Mouse (Mus musculus) subcutaneous adipose tissue, adult 2 months (tissue): ENCODE results near the gene Dok3. TPM values are rescaled to one million over a fixed set of nuclear protein-coding genes. Genes with fewer than 3 reads are reported as not detected.

Experiments
- polyA plus RNA-seq: library from polyadenylated mRNA; depleted of rRNA; stranded (reverse); fragments of >200 nt; gene quantifications from 2 replicates; pipeline ENCODE4 v1.2.3, GENCODE M21; 2012; ENCODE audit warnings: low replicate concordance; rRNA removed

Gene Dok3
- polyA plus RNA-seq = 7.0 and 15.3 TPM in 2 replicates

DNA sequence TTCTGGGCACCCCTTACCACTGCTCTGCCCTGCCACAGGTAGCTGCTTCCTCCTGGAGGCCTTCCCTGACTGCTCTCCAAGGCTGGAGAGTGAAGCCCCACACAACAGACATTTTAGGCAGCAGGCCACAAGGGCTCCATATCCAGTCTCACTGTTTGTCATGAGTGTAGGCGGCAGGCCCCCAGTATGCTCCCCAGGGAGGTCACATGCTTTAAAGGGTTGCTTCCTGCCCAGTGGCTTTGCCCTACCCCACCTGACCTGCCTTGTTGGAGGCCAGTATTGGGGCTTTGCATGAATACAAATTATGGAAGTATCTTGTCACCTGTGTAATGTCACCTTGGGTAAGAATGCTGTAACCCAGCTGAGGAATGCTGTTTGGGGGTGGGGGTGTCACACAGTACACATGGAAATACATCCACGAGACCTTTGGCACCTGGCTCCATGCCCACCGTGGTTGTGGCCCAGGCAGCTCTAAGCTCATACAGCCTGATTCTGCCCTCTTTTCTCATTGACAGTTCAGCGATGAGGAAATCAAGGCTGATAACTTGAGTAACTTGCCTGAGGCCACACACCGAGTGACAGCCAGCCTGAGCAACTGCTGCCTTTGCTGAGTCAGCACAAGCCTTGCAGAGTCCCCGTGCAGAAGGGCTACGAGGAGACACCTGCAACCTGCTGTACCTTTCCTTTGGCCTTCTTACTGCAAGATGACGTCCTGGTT, at the start of gene Dok3:
Gene Dok3, minus strand, starts transcription at position 99 of the 718 bp plus-strand sequence.

DNA sequence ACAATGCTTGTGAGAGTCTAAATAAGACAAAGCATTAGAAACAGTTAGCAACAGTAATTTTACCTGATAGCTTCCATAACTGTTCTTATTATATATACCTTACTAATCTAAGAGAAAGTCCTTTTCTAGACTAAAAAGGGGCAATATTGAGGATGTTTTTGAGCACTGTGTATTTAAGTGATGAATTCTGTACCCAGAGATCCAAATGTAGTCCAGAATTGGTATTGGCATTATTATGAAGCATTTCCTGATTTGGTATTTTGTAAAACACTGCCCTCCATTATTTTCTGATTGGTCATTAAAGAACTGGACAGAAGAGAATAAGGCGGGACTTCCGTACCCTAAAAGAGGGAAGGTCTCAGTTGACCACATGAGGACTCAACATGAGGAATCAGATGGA, 44.3 kb upstream of the Dok3 start, which contains the start of gene Tmed9:
Gene Tmed9, plus strand, starts transcription at position 301 of the 400 bp plus-strand sequence.

DNA sequence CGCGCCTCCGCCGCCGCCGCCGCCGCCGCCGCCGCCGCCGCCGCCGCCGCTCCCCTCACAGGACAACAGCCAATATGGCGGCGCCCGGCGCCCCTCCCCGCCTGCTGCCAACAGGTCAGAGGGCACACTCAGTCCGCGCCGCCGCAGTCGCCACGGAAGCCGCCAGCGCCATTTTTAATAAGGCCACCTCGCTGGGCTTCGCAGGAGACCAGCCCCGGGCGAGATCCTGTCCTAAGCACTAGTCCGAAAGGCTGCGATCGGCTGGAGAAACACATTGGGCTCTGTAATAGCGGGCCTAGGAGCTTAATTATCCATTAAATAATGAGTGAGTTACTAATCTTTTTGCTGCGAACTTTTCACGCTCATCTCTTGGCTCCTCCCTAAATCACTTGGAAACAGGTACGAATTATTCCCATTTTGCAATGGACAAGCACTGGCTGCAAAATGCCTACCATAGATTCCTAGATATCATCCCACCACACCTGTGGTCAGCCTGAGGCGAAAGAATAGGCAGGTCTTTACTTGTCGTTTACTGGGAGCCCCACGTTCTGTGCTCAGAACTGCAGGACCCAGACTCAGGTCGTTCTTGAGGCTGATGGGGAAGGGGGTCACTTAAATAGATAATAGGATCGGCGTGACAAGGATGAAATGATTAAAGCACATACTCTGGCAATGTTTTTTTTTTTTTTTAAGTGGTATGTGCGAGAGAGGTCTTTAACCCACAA, 42.1 kb upstream of the Dok3 start, which contains the start of gene Fam193b:
Gene Fam193b, minus strand, starts transcription at position 94 of the 725 bp plus-strand sequence.

DNA sequence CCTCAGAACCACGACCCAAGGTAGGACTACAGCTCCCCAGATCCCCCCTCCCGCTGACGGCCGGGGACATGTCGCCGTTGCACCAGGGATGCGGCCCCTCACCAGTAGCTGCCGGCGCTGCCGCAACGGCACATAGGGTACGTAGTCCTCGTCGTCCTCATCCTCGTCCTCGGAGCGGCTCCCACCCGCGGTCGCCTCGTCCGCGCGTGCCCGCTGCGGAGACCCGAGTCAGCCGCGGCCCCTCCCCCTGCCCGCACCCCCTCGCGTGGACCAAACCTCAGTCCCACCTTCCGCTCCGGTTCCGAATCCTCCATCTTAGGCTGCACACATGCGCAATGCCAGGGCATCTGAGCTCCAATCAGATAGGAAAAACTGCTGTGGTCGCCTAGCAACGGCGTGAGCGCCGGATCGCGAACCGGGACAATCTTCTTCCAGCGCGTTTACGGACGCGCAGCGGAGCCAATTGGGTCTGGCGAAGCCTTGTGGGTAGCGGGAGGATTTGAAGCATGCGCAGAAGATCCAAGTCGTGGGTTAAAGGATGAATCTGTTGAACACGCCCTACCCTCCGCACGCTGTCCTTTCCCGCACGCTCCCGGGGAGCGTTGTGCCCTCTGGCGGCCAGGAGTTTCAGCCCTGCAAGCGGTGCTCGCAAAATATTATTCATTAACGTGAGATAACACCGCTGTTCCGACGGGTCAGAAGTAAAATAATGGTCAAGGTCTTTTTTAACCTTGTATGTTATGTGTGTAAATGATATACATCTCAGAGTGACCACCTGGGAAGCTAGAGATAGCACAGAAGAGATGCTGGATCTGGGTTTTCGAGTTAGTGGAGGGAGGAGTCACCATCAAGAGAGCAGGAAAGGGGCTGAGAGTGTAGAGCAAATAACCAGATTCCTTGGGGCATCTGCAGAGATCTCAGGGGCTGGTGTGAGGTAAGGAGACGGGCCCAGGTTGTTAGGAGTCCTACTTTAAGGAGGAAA, 7.4 kb upstream of the Dok3 start, which contains the start of gene Ddx41:
Gene Ddx41, minus strand, starts transcription at position 465 of the 982 bp plus-strand sequence.

DNA sequence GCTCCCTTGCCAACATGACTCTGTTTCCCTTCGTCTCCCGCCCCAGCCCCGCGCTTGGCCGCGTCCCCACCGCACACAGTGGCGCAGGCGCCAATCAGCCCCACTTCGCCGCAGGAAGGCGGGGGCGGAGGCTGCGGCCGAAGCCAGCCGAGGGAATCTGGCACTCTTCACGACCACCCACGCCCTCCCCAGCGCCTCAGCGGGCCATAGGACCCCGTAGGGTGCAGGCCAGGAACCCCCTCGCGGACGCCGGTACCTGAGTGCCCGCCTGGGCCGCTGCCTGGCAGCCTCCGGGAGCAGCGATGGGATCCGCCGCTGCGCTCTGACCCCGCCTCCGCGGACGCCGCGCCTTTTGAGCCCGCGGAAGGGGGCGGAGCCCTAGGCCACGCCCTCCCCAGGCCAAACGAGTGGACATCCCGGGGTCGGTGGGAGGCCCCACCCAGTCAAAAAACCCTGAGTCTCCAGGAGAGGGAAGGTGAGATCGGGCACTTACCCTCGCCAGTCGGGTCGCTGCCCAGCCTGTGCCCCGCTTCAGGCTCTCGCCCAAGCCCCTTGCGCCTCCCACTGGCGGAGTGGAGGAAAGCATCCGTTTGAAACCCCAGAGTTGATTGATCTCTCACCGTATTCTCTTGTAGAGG, 15.9 kb downstream of the Dok3 start, which contains the start of gene Pdlim7:
Gene Pdlim7, minus strand, starts transcription at position 566 of the 638 bp plus-strand sequence.

DNA sequence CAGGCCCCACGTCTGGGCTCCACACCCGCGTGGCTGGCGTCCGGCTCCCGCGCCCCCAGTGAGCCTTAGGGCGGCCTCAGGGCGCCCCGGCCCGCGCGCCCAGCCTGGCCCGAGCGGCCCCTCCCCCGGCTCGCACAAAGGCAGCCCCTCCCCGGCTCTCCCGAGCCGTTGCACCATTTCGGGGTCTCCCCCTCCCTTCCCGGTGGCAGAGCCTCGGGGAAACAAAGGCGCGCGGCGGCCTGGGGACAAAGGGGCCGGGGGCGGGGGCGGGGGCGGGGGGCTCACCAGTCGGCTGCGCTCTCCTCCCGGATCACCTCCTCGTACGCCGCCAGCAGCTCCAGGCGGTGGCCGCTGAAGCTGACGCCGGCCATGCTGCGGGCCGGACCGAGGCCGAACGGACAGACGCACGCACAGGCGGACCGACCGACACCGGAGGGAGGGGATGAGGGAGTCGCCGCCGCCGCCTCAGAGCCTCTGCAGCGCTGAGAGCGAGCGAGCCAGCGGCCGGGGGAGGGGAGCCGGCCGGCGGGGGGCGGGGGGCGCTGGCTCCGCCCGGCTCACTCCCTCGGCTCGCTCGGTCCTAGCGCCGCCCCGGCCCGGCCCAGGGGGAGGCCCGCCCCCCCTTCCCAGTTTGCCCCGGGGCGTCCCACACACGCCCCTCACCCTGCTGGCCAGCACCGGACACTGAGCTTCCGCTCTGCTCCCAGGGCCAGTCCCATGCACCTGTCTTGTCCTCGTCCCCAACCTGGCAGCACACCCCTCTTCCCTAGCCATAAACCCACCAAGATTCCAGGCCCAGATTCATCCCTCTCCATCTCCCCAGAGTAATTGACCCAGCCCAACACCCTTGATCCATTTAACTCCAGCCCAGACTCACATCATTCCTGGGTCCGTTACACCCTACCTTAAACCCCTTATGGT, 41.3 kb downstream of the Dok3 start, which contains the start of gene Dbn1:
Gene Dbn1, minus strand, starts transcription at position 534 of the 921 bp plus-strand sequence.

Other genes starting within 250 kb of the Dok3 start
- gene Prelid1, start 208.8 kb downstream of the Dok3 start, polyA plus RNA-seq = 264 and 298 TPM in 2 replicates
- gene Rab24, start 207.3 kb downstream of the Dok3 start, polyA plus RNA-seq = 66.9 and 86.0 TPM in 2 replicates
- 1.4 and 7.1 TPM in 2 replicates for gene Mxd3, start 199.5 kb downstream of the Dok3 start, polyA plus RNA-seq
- gene Lman2, start 166.5 kb downstream of the Dok3 start, polyA plus RNA-seq = 148 and 154 TPM in 2 replicates
- gene Rgs14, start 159.6 kb downstream of the Dok3 start, polyA plus RNA-seq = 3.7 and 5.4 TPM in 2 replicates
- gene Slc34a1, start 131.1 kb downstream of the Dok3 start, polyA plus RNA-seq = 0.05 TPM in 1 of 2 replicates, not detected in the other
- gene Pfn3, start 114.1 kb downstream of the Dok3 start, polyA plus RNA-seq = not detected in 2 replicates
- gene F12, start 102.5 kb downstream of the Dok3 start, polyA plus RNA-seq = 0.09 and 0.21 TPM in 2 replicates
- gene Grk6, start 84.2 kb downstream of the Dok3 start, polyA plus RNA-seq = 63.0 and 79.9 TPM in 2 replicates
- 3.6 and 11.9 TPM in 2 replicates for gene Prr7, start 65.0 kb downstream of the Dok3 start, polyA plus RNA-seq
- gene Dbn1, start 41.2 kb downstream of the Dok3 start, polyA plus RNA-seq = 49.7 and 91.1 TPM in 2 replicates
- gene Pdlim7, start 15.6 kb downstream of the Dok3 start, polyA plus RNA-seq = 80.1 and 240 TPM in 2 replicates
- 44.3 and 75.9 TPM in 2 replicates for gene Ddx41, start 7.4 kb upstream of the Dok3 start, polyA plus RNA-seq
- gene Fam193b, start 41.8 kb upstream of the Dok3 start, polyA plus RNA-seq = 97.0 and 98.0 TPM in 2 replicates
- 92.6 and 134 TPM in 2 replicates for gene Tmed9, start 44.4 kb upstream of the Dok3 start, polyA plus RNA-seq
- gene B4galt7, start 70.6 kb upstream of the Dok3 start, polyA plus RNA-seq = 27.5 and 28.9 TPM in 2 replicates
- gene Caml, start 93.7 kb upstream of the Dok3 start, polyA plus RNA-seq = 22.9 and 34.9 TPM in 2 replicates
- gene Ddx46, start 105.7 kb upstream of the Dok3 start, polyA plus RNA-seq = 9.8 and 17.6 TPM in 2 replicates
- 26.4 and 44.2 TPM in 2 replicates for gene B230219D22Rik, start 163.8 kb upstream of the Dok3 start, polyA plus RNA-seq
- 54.7 and 71.2 TPM in 2 replicates for gene Txndc15, start 185.4 kb upstream of the Dok3 start, polyA plus RNA-seq
- gene Pcbd2, start 198.1 kb upstream of the Dok3 start, polyA plus RNA-seq = 39.0 and 43.7 TPM in 2 replicates